Mouse (Mus musculus) kidney, embryonic 15.5 days (tissue): Measurements from ENCODE around the gene Git2. TPM values are rescaled to one million over a fixed set of nuclear protein-coding genes. Genes with fewer than 3 reads are reported as not detected.

Experiments used
- ATAC-seq: fragments of 200-750 bp; cut with Nextera tagmentation; replicated peaks from 2 replicates; pipeline ENCODE4 v1.8.0; 2017; ENCODE audit warnings: moderate TSS enrichment; ENCODE audit not compliant: low FRiP score
- H3K27ac ChIP-seq: fragments of 300-500 bp; sonication (generic); 2 replicates; pipeline ENCODE4 v1.5.1; 2015; ENCODE audit warnings: mild to moderate bottlenecking, inconsistent platforms
- H3K27me3 ChIP-seq: fragments of 300-500 bp; sonication (generic); 2 replicates; pipeline ENCODE4 v1.6.1; 2015; ENCODE audit warnings: inconsistent platforms
- H3K36me3 ChIP-seq: fragments of 300-500 bp; sonication (generic); 2 replicates; pipeline ENCODE4 v1.6.1; 2015; ENCODE audit warnings: inconsistent platforms
- H3K4me1 ChIP-seq: fragments of 300-500 bp; sonication (generic); 2 replicates; pipeline ENCODE4 v1.6.1; 2015; ENCODE audit warnings: inconsistent platforms
- H3K4me2 ChIP-seq: fragments of 300-500 bp; sonication (generic); 2 replicates; pipeline ENCODE4 v1.6.1; 2015; ENCODE audit warnings: moderate library complexity, mild to moderate bottlenecking, inconsistent platforms
- H3K4me3 ChIP-seq: fragments of 300-500 bp; sonication (generic); replicated peaks from 2 replicates; pipeline ENCODE4 v1.5.1; 2015; ENCODE audit warnings: mild to moderate bottlenecking, inconsistent platforms
- H3K9ac ChIP-seq: fragments of 300-500 bp; sonication (generic); 2 replicates; pipeline ENCODE4 v1.6.1; 2015; ENCODE audit warnings: mild to moderate bottlenecking, inconsistent platforms
- H3K9me3 ChIP-seq: fragments of 300-500 bp; sonication (generic); replicated peaks from 2 replicates; pipeline ENCODE4 v1.6.1; 2016; ENCODE audit warnings: inconsistent platforms
- WGBS: fragments of 180-500 bp; shearing (Covaris S2); methylation state at CpG from one replicate; pipeline ENCODE4 v1.1.7; 2015; ENCODE audit warnings: mixed read lengths; 5-methylcytosine and 5-hydroxymethylcytosine counted together
- polyA plus RNA-seq: library from polyadenylated mRNA; unstranded; fragments of >200 nt; fragmentation: Nextera tagmentation; extraction: Ambion mirVana; gene quantifications from 2 replicates; pipeline ENCODE4 v1.2.1, GENCODE M21; 2015

Gene Git2
- polyA plus RNA-seq, 1 experiment from 2014 or later: 45.5 TPM

- Histone ChIP-seq H3K4me2 (no peak overlapping the region), H3K9ac (no peak overlapping the region), H3K9me3 (no peaks in the 10 kb centered on the region), H3K27me3 (no peaks in the 10 kb centered on the region), H3K36me3 (peaks cover 89% of the 10 kb centered on the region), H3K4me1 (peaks cover 11% of the 10 kb centered on the region; the same call in 1 of the 2 replicates), H3K27ac (no peak overlapping the region), H3K4me3 (no peak overlapping the region)
- WGBS: 48% methylated on average over 6 of the region's 6 CpGs
- ATAC-seq: no peak
These were observed 43.8 kb downstream of the Git2 start for GRCm38 (mm10) chr5:114731498-114731897.

DNA sequence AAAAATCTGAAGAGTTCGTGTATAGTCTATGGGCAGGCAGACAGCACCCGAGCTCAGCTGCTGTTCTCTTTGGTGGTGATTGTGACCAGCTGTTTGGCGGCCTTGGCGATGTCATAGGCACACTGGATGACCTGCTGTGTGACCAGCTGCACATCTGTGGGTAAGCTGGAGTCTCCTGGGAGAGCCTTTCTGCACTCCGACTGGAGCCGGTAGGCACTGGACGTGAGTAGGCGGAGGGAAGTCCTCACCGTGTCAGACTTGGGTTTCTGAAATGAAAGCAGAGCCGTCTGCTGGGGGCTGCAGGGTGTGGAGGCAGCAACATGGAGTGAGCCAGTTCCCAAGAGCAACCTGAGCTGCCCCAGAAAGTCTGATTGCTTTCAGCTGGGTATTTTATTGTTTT lies 45.2 kb downstream of the Git2 start:
- H3K36me3 ChIP-seq: peaks cover 76% of the 10 kb centered on the region
- no peaks in the 10 kb centered on the region for H3K9me3 ChIP-seq
- no peak overlapping the region for H3K9ac ChIP-seq
- H3K4me1 ChIP-seq: peaks cover 14% of the 10 kb centered on the region
- 45% methylated on average over 10 of the region's 10 CpGs for WGBS
- ATAC-seq: peak; percentile 54; the same call in 1 of the 2 replicates
- H3K4me2 ChIP-seq: no peak overlapping the region
- no peak overlapping the region for H3K4me3 ChIP-seq
- H3K27me3 ChIP-seq: no peaks in the 10 kb centered on the region
- no peak overlapping the region for H3K27ac ChIP-seq

DNA sequence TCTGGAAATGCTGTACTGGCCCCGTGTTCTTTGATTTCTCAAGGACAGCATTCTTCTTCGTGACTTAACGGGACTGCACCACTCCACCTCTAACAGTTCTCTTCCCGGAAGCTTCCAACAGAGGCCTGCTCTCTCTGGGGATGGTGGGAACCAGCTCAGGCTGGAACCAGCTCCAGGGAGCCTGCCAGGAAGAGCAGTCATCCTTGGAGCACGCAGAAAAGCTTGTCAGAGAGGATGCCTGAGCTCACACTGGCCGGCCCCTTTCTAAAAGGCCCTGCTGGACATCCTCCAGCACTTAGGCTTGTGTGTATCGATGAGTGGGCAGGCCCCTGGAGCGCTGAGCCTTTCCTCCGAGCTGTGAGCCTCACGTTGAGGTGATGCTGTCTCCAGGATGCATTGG lies 47.2 kb downstream of the Git2 start:
- Histone ChIP-seq H3K9ac (no peak overlapping the region), H3K27me3 (no peaks in the 10 kb centered on the region), H3K4me1 (peaks cover 15% of the 10 kb centered on the region), H3K36me3 (peaks cover 67% of the 10 kb centered on the region), H3K4me2 (no peak overlapping the region), H3K27ac (no peak overlapping the region), H3K9me3 (0 out of 2 replicates have a peak, but pooled peaks cover 4% of the 10 kb centered on the region), H3K4me3 (no peak overlapping the region)
- 83% methylated on average over 10 of the region's 10 CpGs for WGBS
- ATAC-seq: no peak

DNA sequence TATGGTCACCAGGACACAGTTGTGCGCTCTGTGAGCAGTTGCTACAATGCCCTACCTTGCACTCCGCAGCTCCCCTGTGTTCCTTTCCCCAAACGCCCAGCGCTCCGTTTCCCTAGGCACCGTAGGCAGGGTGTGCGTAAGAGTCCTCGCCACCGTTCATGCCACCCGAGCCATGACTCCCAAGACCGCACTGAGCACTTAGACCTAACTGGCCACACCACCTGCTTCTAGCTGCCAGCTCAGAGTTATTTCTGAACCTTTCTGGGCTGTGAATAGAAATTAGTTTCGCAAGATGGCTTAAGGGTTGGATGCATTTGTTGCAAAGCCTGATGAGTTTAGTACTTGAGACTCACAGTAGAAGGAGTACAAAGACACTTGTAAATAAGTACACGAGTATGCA lies 52.5 kb downstream of the Git2 start:
- Histone ChIP-seq H3K4me3 (no peak overlapping the region), H3K4me2 (no peak overlapping the region), H3K36me3 (peaks cover 65% of the 10 kb centered on the region), H3K27ac (no peak overlapping the region), H3K9me3 (0 out of 2 replicates have a peak, but pooled peaks cover 4% of the 10 kb centered on the region), H3K27me3 (no peaks in the 10 kb centered on the region), H3K4me1 (peaks cover 40% of the 10 kb centered on the region), H3K9ac (no peak overlapping the region)
- no peak for ATAC-seq
- WGBS: 91% methylated on average over 13 of the region's 13 CpGs

DNA sequence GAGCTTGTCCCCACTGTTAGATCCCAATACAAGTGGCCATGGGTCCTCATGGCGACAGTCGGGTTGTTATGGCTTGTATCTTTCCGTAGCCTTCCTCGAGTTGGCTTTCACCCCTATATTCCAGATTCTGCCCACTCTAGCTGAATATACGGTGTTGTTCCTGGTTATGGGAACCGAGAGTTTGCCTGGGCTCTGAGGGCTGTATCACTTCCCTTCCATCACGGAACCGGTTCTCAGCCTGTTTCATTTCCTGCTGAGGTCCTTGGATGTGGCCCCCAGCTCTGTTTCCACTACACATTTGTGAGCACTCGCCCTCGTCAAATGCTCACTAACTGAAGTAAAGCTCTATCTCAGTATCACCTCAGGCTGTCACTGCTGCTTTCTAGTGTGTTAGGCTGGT lies 53.3 kb downstream of the Git2 start:
- Histone ChIP-seq H3K9ac (no peak overlapping the region), H3K4me2 (no peak overlapping the region), H3K27me3 (no peaks in the 10 kb centered on the region), H3K27ac (peak overlapping the region; percentile 89), H3K36me3 (peaks cover 67% of the 10 kb centered on the region), H3K4me1 (peaks cover 40% of the 10 kb centered on the region), H3K4me3 (no peak overlapping the region), H3K9me3 (0 out of 2 replicates have a peak, but pooled peaks cover 4% of the 10 kb centered on the region)
- no peak for ATAC-seq
- WGBS: 95% methylated on average over 10 of the region's 10 CpGs

GRCm38 (mm10) chr5:114720784-114721183 lies 54.5 kb downstream of the Git2 start:
- Histone ChIP-seq H3K4me1 (peaks cover 40% of the 10 kb centered on the region), H3K9ac (no peak overlapping the region), H3K27ac (peak overlapping the region; percentile 89), H3K27me3 (no peaks in the 10 kb centered on the region), H3K4me2 (no peak overlapping the region), H3K9me3 (0 out of 2 replicates have a peak, but pooled peaks cover 4% of the 10 kb centered on the region), H3K36me3 (peaks cover 79% of the 10 kb centered on the region), H3K4me3 (no peak overlapping the region)
- 39% methylated on average over 11 of the region's 11 CpGs for WGBS
- ATAC-seq: peak; percentile 82

DNA sequence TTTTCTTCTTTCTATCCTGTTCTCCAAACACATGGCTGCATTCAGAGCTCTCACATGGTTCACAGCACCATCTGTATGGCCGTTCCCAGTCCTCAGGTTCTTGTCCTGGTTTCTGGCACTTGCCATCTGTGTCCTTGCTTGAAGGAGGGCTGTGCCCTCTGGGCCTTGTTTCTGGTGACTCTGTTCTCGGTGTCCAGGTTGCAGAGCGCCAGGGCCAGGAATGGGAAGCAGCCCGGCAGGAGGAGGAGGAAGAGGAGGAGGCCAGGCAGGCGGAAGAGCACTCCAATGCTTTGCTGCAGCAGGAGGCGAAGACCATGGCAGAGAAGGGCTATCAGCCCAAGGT lies 55.4 kb downstream of the Git2 start:
- peaks cover 36% of the 10 kb centered on the region for H3K4me1 ChIP-seq
- H3K4me2 ChIP-seq: no peak overlapping the region
- H3K9ac ChIP-seq: no peak overlapping the region
- no peaks in the 10 kb centered on the region for H3K27me3 ChIP-seq
- ATAC-seq: no peak
- H3K27ac ChIP-seq: peak overlapping the region; percentile 89
- H3K9me3 ChIP-seq: 0 out of 2 replicates have a peak, but pooled peaks cover 4% of the 10 kb centered on the region
- H3K4me3 ChIP-seq: no peak overlapping the region
- peaks cover 88% of the 10 kb centered on the region for H3K36me3 ChIP-seq
- 85% methylated on average over 6 of the region's 6 CpGs for WGBS

GRCm38 (mm10) chr5:114719003-114719927 lies 56.1 kb downstream of the Git2 start:
- H3K4me2 ChIP-seq: no peak overlapping the region
- H3K27me3 ChIP-seq: no peaks in the 10 kb centered on the region
- WGBS: 82% methylated on average over 20 of the region's 20 CpGs
- peak overlapping the region; percentile 89 for H3K27ac ChIP-seq
- H3K4me3 ChIP-seq: no peak overlapping the region
- H3K36me3 ChIP-seq: peaks cover 92% of the 10 kb centered on the region
- H3K4me1 ChIP-seq: peaks cover 36% of the 10 kb centered on the region
- ATAC-seq: peak; percentile 54
- no peak overlapping the region for H3K9ac ChIP-seq
- H3K9me3 ChIP-seq: 0 out of 2 replicates have a peak, but pooled peaks cover 1% of the 10 kb centered on the region

GRCm38 (mm10) chr5:114718483-114718882 lies 56.8 kb downstream of the Git2 start:
- Histone ChIP-seq H3K4me3 (no peak overlapping the region), H3K4me1 (peaks cover 36% of the 10 kb centered on the region), H3K4me2 (no peak overlapping the region), H3K9ac (no peak overlapping the region), H3K27me3 (no peaks in the 10 kb centered on the region), H3K36me3 (peaks cover 92% of the 10 kb centered on the region), H3K27ac (peak overlapping the region; percentile 52), H3K9me3 (no peaks in the 10 kb centered on the region)
- ATAC-seq: no peak
- 86% methylated on average over 13 of the region's 13 CpGs for WGBS

DNA sequence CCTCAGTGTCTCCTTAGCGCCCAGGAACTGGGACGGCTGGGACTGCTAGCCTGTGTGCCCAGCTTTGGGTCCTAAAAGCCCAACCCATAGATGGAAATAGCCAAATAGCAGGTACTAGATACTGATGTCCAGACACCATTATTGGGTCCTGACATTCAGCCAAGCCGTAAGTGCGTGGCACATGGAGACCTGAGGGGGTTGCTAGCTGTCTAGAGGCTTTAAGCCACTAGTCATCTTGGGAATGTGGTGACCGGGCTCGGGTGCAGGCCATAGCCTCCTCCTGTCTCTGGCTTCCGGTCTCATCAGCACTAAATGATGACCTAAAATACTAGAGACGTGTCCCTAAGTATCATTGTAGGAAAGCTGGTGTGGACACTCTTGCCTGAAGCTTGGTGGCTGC lies 57.4 kb downstream of the Git2 start:
- peaks cover 36% of the 10 kb centered on the region for H3K4me1 ChIP-seq
- no peak overlapping the region for H3K4me2 ChIP-seq
- 86% methylated on average over 8 of the region's 8 CpGs for WGBS
- no peaks in the 10 kb centered on the region for H3K27me3 ChIP-seq
- no peak overlapping the region for H3K9ac ChIP-seq
- peaks cover 97% of the 10 kb centered on the region for H3K36me3 ChIP-seq
- H3K27ac ChIP-seq: no peak overlapping the region
- H3K9me3 ChIP-seq: no peaks in the 10 kb centered on the region
- no peak overlapping the region for H3K4me3 ChIP-seq
- ATAC-seq: no peak

GRCm38 (mm10) chr5:114717292-114717691 lies 58.0 kb downstream of the Git2 start:
- no peak overlapping the region for H3K4me2 ChIP-seq
- H3K27ac ChIP-seq: no peak overlapping the region
- H3K4me1 ChIP-seq: peaks cover 36% of the 10 kb centered on the region
- H3K27me3 ChIP-seq: no peaks in the 10 kb centered on the region
- no peak overlapping the region for H3K4me3 ChIP-seq
- ATAC-seq: no peak
- H3K9ac ChIP-seq: no peak overlapping the region
- WGBS: 86% methylated on average over 12 of the region's 12 CpGs
- no peaks in the 10 kb centered on the region for H3K9me3 ChIP-seq
- peaks cover 97% of the 10 kb centered on the region for H3K36me3 ChIP-seq

DNA sequence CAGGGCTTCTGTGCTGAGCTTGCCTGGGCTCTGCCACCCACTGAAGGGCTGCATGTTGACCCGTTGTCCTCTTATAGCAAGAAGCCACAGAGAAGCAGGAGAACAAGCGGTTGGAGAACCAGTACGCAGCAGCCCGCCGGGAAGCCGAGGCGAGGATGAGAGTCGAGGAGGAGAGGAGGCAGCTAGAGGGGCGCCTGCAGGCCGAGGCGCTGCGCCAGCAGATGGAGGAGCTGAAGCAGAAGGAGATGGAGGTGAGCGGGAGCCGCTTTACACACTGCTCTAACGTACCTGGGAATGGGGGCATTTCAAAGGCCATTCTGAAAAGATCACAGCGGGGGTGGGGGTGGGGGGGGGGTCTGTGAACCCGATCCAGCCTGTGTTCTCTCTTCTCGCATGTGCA lies 60.8 kb downstream of the Git2 start:
- no peak overlapping the region for H3K4me2 ChIP-seq
- ATAC-seq: no peak
- H3K4me3 ChIP-seq: no peak overlapping the region
- no peak overlapping the region for H3K27ac ChIP-seq
- H3K27me3 ChIP-seq: no peaks in the 10 kb centered on the region
- H3K9me3 ChIP-seq: no peaks in the 10 kb centered on the region
- peaks cover 96% of the 10 kb centered on the region for H3K36me3 ChIP-seq
- WGBS: 93% methylated on average over 18 of the region's 18 CpGs
- H3K9ac ChIP-seq: no peak overlapping the region
- H3K4me1 ChIP-seq: peaks cover 13% of the 10 kb centered on the region
